Mouse (Mus musculus) liver, postnatal 0 days (tissue): ENCODE measurements at regions not wholly inside any gene's neighbourhood (a gene's known extent, or its start where the extent isn't known, plus 50 kb on each side); places are given as distances from the start of the nearest gene placed in this dataset.

Source experiments
- CTCF ChIP-seq: sonication (generic); IDR thresholded peaks from 2 replicates; pipeline ENCODE4 v1.5.1; 2016; ENCODE audit warnings: antibody characterized with exemption, low read depth
- EP300 ChIP-seq: IDR thresholded peaks from 2 replicates; pipeline ENCODE4 v1.6.1; 2016; ENCODE audit warnings: antibody characterized with exemption, low read depth, mild to moderate bottlenecking

GRCm38 (mm10) chr5:12809884-12810283, 315.3 kb upstream of the Sema3a start:
- TF ChIP-seq CTCF (no peak), EP300 (no peak)
